Mouse (Mus musculus) cortical plate, adult 2 months (tissue): Measurements from ENCODE around the gene Cers6. TPM values are rescaled to one million over a fixed set of nuclear protein-coding genes. Genes with fewer than 3 reads are reported as not detected.

Experiments used
- H3K27ac ChIP-seq: fragments of 200-500 bp; 2 replicates; pipeline ENCODE4 v1.5.1; 2012; ENCODE audit warnings: low read length, control low read depth, inconsistent platforms; ENCODE audit not compliant: insufficient read depth
- H3K4me1 ChIP-seq: fragments of 200-500 bp; 2 replicates; pipeline ENCODE4 v1.6.1; 2011; ENCODE audit warnings: low read length; ENCODE audit not compliant: control insufficient read depth, insufficient read depth
- H3K4me3 ChIP-seq: fragments of 200-500 bp; 2 replicates; pipeline ENCODE4 v1.5.1; 2011; ENCODE audit warnings: mild to moderate bottlenecking, low read length, control low read depth; ENCODE audit not compliant: insufficient read depth
- CTCF ChIP-seq: fragments of 200-500 bp; IDR thresholded peaks from 2 replicates; pipeline ENCODE4 v1.5.1; 2011; ENCODE audit warnings: mild to moderate bottlenecking, control low read depth, low read length; ENCODE audit not compliant: insufficient read depth; ENCODE audit errors: extremely low read depth
- POLR2A ChIP-seq: fragments of 200-500 bp; IDR thresholded peaks from 2 replicates; pipeline ENCODE4 v1.6.1; 2011; ENCODE audit warnings: mild to moderate bottlenecking, low read length, control low read depth; ENCODE audit not compliant: insufficient read depth; ENCODE audit errors: extremely low read depth
- polyA plus RNA-seq: library from polyadenylated mRNA; depleted of rRNA; stranded (reverse); fragments of >200 nt; gene quantifications from 2 replicates; pipeline ENCODE4 v1.2.3, GENCODE M21; 2012

Cers6 gene
- polyA plus RNA-seq, 1 experiment, result 25.7 TPM

- Histone ChIP-seq H3K4me3 (no peak overlapping the region), H3K27ac (no peak overlapping the region), H3K4me1 (peaks cover 7% of the 10 kb centered on the region)
- TF ChIP-seq CTCF (no peak), POLR2A (no peak)
These were observed 92.4 kb downstream of the Cers6 start for GRCm38 (mm10) chr2:68953688-68954087.

- Histone ChIP-seq H3K4me3 (no peak overlapping the region), H3K4me1 (peaks cover 7% of the 10 kb centered on the region)
These were observed 94.3 kb downstream of the Cers6 start for GRCm38 (mm10) chr2:68955496-68955895.

GRCm38 (mm10) chr2:68956146-68956545 is 94.9 kb downstream of the Cers6 start:
- Histone ChIP-seq H3K4me1 (peaks cover 7% of the 10 kb centered on the region), H3K27ac (no peak overlapping the region), H3K4me3 (no peak overlapping the region)
- no peak for TF ChIP-seq POLR2A
- no peak for TF ChIP-seq CTCF

More at GRCm38 (mm10) chr2:68955496-68955895, 94.3 kb downstream of the Cers6 start:
- TF ChIP-seq CTCF (no peak), POLR2A (no peak)
- H3K27ac ChIP-seq, result no peak overlapping the region

GRCm38 (mm10) chr2:68957831-68958230 is 96.6 kb downstream of the Cers6 start:
- TF ChIP-seq CTCF (no peak), POLR2A (no peak)
- no peak overlapping the region for H3K27ac ChIP-seq

GRCm38 (mm10) chr2:68959573-68959972 is 98.3 kb downstream of the Cers6 start:
- Histone ChIP-seq H3K4me1 (peaks cover 8% of the 10 kb centered on the region), H3K27ac (no peak overlapping the region), H3K4me3 (no peak overlapping the region)
- TF ChIP-seq CTCF (no peak), POLR2A (no peak)

More at GRCm38 (mm10) chr2:68957831-68958230, 96.6 kb downstream of the Cers6 start:
- Histone ChIP-seq H3K4me1 (peaks cover 8% of the 10 kb centered on the region), H3K4me3 (no peak overlapping the region)

- Histone ChIP-seq H3K4me3 (no peak overlapping the region), H3K4me1 (peaks cover 8% of the 10 kb centered on the region), H3K27ac (no peak overlapping the region)
- TF ChIP-seq CTCF, result no peak
- no peak for TF ChIP-seq POLR2A
These were observed 98.8 kb downstream of the Cers6 start for GRCm38 (mm10) chr2:68960060-68960459.

- H3K4me3 ChIP-seq, result no peak overlapping the region
- TF ChIP-seq POLR2A, result no peak
- no peak for TF ChIP-seq CTCF
- no peak overlapping the region for H3K27ac ChIP-seq
- peaks cover 8% of the 10 kb centered on the region for H3K4me1 ChIP-seq
These were observed 99.4 kb downstream of the Cers6 start for GRCm38 (mm10) chr2:68960620-68961019.

- no peak for TF ChIP-seq POLR2A
- TF ChIP-seq CTCF, result no peak
- H3K4me3 ChIP-seq, result no peak overlapping the region
- no peak overlapping the region for H3K27ac ChIP-seq
- H3K4me1 ChIP-seq, result peaks cover 3% of the 10 kb centered on the region
These were observed 105.1 kb downstream of the Cers6 start for GRCm38 (mm10) chr2:68966360-68966759.

- Histone ChIP-seq H3K4me1 (peaks cover 2% of the 10 kb centered on the region), H3K4me3 (no peak overlapping the region), H3K27ac (no peak overlapping the region)
- TF ChIP-seq POLR2A, result no peak
- TF ChIP-seq CTCF, result no peak
These were observed 106.8 kb downstream of the Cers6 start for GRCm38 (mm10) chr2:68968028-68968427.

GRCm38 (mm10) chr2:68971840-68972239 is 110.6 kb downstream of the Cers6 start:
- Histone ChIP-seq H3K4me3 (no peak overlapping the region), H3K27ac (no peak overlapping the region), H3K4me1 (peaks cover 2% of the 10 kb centered on the region)
- TF ChIP-seq POLR2A, result no peak
- TF ChIP-seq CTCF, result no peak
